Mouse (Mus musculus): ENCODE data around the gene Slc2a9. TPM values are rescaled to one million over a fixed set of nuclear protein-coding genes. Genes with fewer than 3 reads are reported as not detected.
"Not testable (repeated sequence)": the region's sequence is repeated elsewhere in the genome, so short reads cannot be mapped to it uniquely, and the experiment has no call there.

Gene Slc2a9
- polyA plus RNA-seq, 1 experiment from 2014 or later = 0.27 TPM

- peaks cover 23% of the 10 kb centered on the region for H3K4me1 ChIP-seq
- no peaks in the 10 kb centered on the region for H3K9me3 ChIP-seq
- H3K36me3 ChIP-seq = no peaks in the 10 kb centered on the region
- no peak overlapping the region for H3K9ac ChIP-seq
- 59% methylated on average over 7 of the region's 7 CpGs for WGBS
- H3K4me2 ChIP-seq = no peak overlapping the region
- no peak overlapping the region for H3K27ac ChIP-seq (replicated peaks)
- no peak overlapping the region for H3K4me3 ChIP-seq
- H3K27me3 ChIP-seq (replicated peaks) = peaks cover 23% of the 10 kb centered on the region; the same call in 1 of the 2 replicates
- ATAC-seq (ENCODE audit: extremely low read depth, insufficient number of reproducible peaks, low FRiP score, low TSS enrichment) = no peak
Observed at GRCm38 (mm10) chr5:38483518-38484110, 19.3 kb downstream of the Slc2a9 start.

- WGBS = 65% methylated on average over 10 of the region's 10 CpGs
- ATAC-seq (ENCODE audit: extremely low read depth, insufficient number of reproducible peaks, low FRiP score, low TSS enrichment) = no peak
- Histone ChIP-seq H3K4me1 (peaks cover 22% of the 10 kb centered on the region), H3K9me3 (no peaks in the 10 kb centered on the region), H3K36me3 (no peaks in the 10 kb centered on the region; the same call in 1 of the 2 replicates), H3K4me3 (0 out of 2 replicates have a peak overlapping the region, but pooled peaks have one; percentile 46), H3K27me3 (replicated peaks) (peaks cover 19% of the 10 kb centered on the region; the same call in 1 of the 2 replicates), H3K9ac (0 out of 2 replicates have a peak overlapping the region, but pooled peaks have one; percentile 63), H3K4me2 (peak overlapping the region; percentile 71), H3K27ac (replicated peaks) (peak overlapping the region; percentile 64)
Observed at GRCm38 (mm10) chr5:38480822-38481707, 21.9 kb downstream of the Slc2a9 start.

- H3K27me3 ChIP-seq (replicated peaks) = peaks cover 19% of the 10 kb centered on the region; the same call in 1 of the 2 replicates
- peaks cover 22% of the 10 kb centered on the region for H3K4me1 ChIP-seq
- H3K4me3 ChIP-seq = peak overlapping the region; percentile 46
- ATAC-seq (ENCODE audit: extremely low read depth, insufficient number of reproducible peaks, low FRiP score, low TSS enrichment) = peak; percentile 52
- H3K4me2 ChIP-seq = peak overlapping the region; percentile 71
- WGBS = 24% methylated on average over 22 of the region's 22 CpGs
- H3K27ac ChIP-seq (replicated peaks) = peak overlapping the region; percentile 64
- peak overlapping the region; percentile 63 for H3K9ac ChIP-seq
- H3K9me3 ChIP-seq = no peaks in the 10 kb centered on the region
- no peaks in the 10 kb centered on the region; the same call in 1 of the 2 replicates for H3K36me3 ChIP-seq
Observed at GRCm38 (mm10) chr5:38479908-38480725, 22.8 kb downstream of the Slc2a9 start.

GRCm38 (mm10) chr5:38479545-38479907 is 23.4 kb downstream of the Slc2a9 start:
- Histone ChIP-seq H3K27me3 (replicated peaks) (peaks cover 19% of the 10 kb centered on the region; the same call in 1 of the 2 replicates), H3K4me2 (peak overlapping the region; percentile 71), H3K27ac (replicated peaks) (peak overlapping the region; percentile 64), H3K9ac (peak overlapping the region; percentile 63; the same call in 1 of the 2 replicates), H3K4me1 (peaks cover 22% of the 10 kb centered on the region), H3K4me3 (peak overlapping the region; percentile 46)
- peak; percentile 56; the same call in 1 of the 2 replicates for ATAC-seq (ENCODE audit: extremely low read depth, insufficient number of reproducible peaks, low FRiP score, low TSS enrichment)
- H3K36me3 ChIP-seq, H3K9me3 ChIP-seq: not testable (repeated sequence)

- H3K4me3 ChIP-seq = 0 out of 2 replicates have a peak overlapping the region, but pooled peaks have one; percentile 9
- H3K27ac ChIP-seq (replicated peaks) = no peak overlapping the region
- peak overlapping the region; percentile 71 for H3K4me2 ChIP-seq
- ATAC-seq (ENCODE audit: extremely low read depth, insufficient number of reproducible peaks, low FRiP score, low TSS enrichment) = 0 out of 2 replicates have a peak, but pooled peaks have one; percentile 28
- H3K36me3 ChIP-seq = no peaks in the 10 kb centered on the region; the same call in 1 of the 2 replicates
- H3K9ac ChIP-seq = no peak overlapping the region
- WGBS = 33% methylated on average over 4 of the region's 4 CpGs
- H3K4me1 ChIP-seq = peaks cover 22% of the 10 kb centered on the region
- no peaks in the 10 kb centered on the region for H3K9me3 ChIP-seq
- peaks cover 19% of the 10 kb centered on the region; the same call in 1 of the 2 replicates for H3K27me3 ChIP-seq (replicated peaks)
Observed at GRCm38 (mm10) chr5:38479027-38479426, 23.9 kb downstream of the Slc2a9 start.

- no peak overlapping the region for H3K27ac ChIP-seq (replicated peaks)
- H3K9ac ChIP-seq = no peak overlapping the region
- peaks cover 16% of the 10 kb centered on the region; the same call in 1 of the 2 replicates for H3K27me3 ChIP-seq (replicated peaks)
- ATAC-seq (ENCODE audit: extremely low read depth, insufficient number of reproducible peaks, low FRiP score, low TSS enrichment) = no peak
- WGBS = 74% methylated on average over 7 of the region's 7 CpGs
- no peaks in the 10 kb centered on the region for H3K9me3 ChIP-seq
- no peak overlapping the region for H3K4me2 ChIP-seq
- no peaks in the 10 kb centered on the region; the same call in 1 of the 2 replicates for H3K36me3 ChIP-seq
- no peak overlapping the region for H3K4me3 ChIP-seq
- peaks cover 22% of the 10 kb centered on the region for H3K4me1 ChIP-seq
Observed at GRCm38 (mm10) chr5:38477731-38478445, 25.1 kb downstream of the Slc2a9 start.

GRCm38 (mm10) chr5:38476861-38477565 is 25.9 kb downstream of the Slc2a9 start:
- Histone ChIP-seq H3K9ac (no peak overlapping the region), H3K9me3 (no peaks in the 10 kb centered on the region), H3K4me2 (no peak overlapping the region), H3K4me1 (peaks cover 22% of the 10 kb centered on the region), H3K36me3 (no peaks in the 10 kb centered on the region; the same call in 1 of the 2 replicates), H3K27ac (replicated peaks) (no peak overlapping the region), H3K4me3 (no peak overlapping the region), H3K27me3 (replicated peaks) (0 out of 2 replicates have a peak, but pooled peaks cover 8% of the 10 kb centered on the region)
- WGBS = 83% methylated on average over 25 of the region's 25 CpGs
- no peak for ATAC-seq (ENCODE audit: extremely low read depth, insufficient number of reproducible peaks, low FRiP score, low TSS enrichment)

- Histone ChIP-seq H3K9ac (no peak overlapping the region), H3K27ac (replicated peaks) (no peak overlapping the region), H3K4me2 (no peak overlapping the region), H3K27me3 (replicated peaks) (no peaks in the 10 kb centered on the region), H3K4me3 (no peak overlapping the region), H3K9me3 (no peaks in the 10 kb centered on the region), H3K4me1 (no peaks in the 10 kb centered on the region), H3K36me3 (no peaks in the 10 kb centered on the region; the same call in 1 of the 2 replicates)
- 80% methylated on average over 6 of the region's 6 CpGs for WGBS
- ATAC-seq (ENCODE audit: extremely low read depth, insufficient number of reproducible peaks, low FRiP score, low TSS enrichment) = no peak
Observed at GRCm38 (mm10) chr5:38470881-38471280, 32.1 kb downstream of the Slc2a9 start.

- Histone ChIP-seq H3K27ac (replicated peaks) (no peak overlapping the region), H3K9ac (no peak overlapping the region), H3K4me2 (no peak overlapping the region), H3K9me3 (no peaks in the 10 kb centered on the region), H3K4me1 (no peaks in the 10 kb centered on the region), H3K36me3 (no peaks in the 10 kb centered on the region), H3K4me3 (no peak overlapping the region), H3K27me3 (replicated peaks) (no peaks in the 10 kb centered on the region)
- no peak for ATAC-seq (ENCODE audit: extremely low read depth, insufficient number of reproducible peaks, low FRiP score, low TSS enrichment)
- WGBS = 20% methylated on average over 5 of the region's 5 CpGs
Observed at GRCm38 (mm10) chr5:38469891-38470578, 32.9 kb downstream of the Slc2a9 start.

All from heart, embryonic 13.5 days (tissue).